Mouse (Mus musculus): ENCODE measurements around the gene Arhgef7. TPM values are rescaled to one million over a fixed set of nuclear protein-coding genes. Genes with fewer than 3 reads are reported as not detected.

Arhgef7 gene
- total RNA-seq (2021), result 10 to 100 TPM; 54.5 to 64.7 TPM
- long read RNA-seq, experiment 1, partial matches to known transcripts, result 4 of 15 reads
- long read RNA-seq, experiment 1, other reads (novel, unspliced or antisense), result 11 of 15 reads
- long read RNA-seq, experiment 2, full-length matches to known transcripts, result 1 of 17 reads
- long read RNA-seq, experiment 2, partial matches to known transcripts, result 3 of 17 reads
- long read RNA-seq, experiment 2, other reads (novel, unspliced or antisense), result 13 of 17 reads

GRCm38 (mm10) chr8:11727651-11728481 is at the start of gene Arhgef7:
Arhgef7 (plus strand) TSS chr8:11727721.
- intact Hi-C loops (cut with DNase I; ENCODE audit: low total_unique reads), result no loop called here

DNA sequence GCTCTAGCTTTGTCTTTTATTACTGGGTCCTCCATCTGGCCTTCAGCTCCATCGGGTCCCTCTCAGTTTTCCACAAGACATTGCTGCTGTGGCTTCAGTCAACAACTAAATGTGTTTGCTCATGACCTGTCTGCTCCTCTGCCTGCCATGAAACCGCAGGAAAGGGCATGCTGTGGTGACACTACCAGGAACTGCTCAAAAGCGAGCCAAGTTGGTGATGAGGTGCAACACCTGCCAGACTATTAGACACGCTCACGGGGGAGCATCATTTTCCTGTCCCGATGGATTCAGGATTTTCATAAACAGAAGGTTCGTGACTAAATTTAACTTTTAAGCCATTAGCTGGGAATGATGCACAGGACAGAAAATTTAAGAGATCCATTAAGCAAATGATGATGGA is 43.0 kb upstream of the Arhgef7 start:
- intact Hi-C loops (cut with DNase I; ENCODE audit: low total_unique reads), result no loop called here
- no peak for DNase-seq

More at GRCm38 (mm10) chr8:11727651-11728481, at the start of gene Arhgef7:
- DNase-seq, result peak; percentile 70

- intact Hi-C loops (cut with DNase I; ENCODE audit: low total_unique reads), result no loop called here
- DNase-seq, result no peak
Observed at GRCm38 (mm10) chr8:11687251-11687650, 40.3 kb upstream of the Arhgef7 start.

- DNase-seq, result peak; percentile 64
- intact Hi-C loops (cut with DNase I; ENCODE audit: low total_unique reads), result no loop called here
Observed at GRCm38 (mm10) chr8:11689945-11690344, 37.6 kb upstream of the Arhgef7 start.

- intact Hi-C loops (cut with DNase I; ENCODE audit: low total_unique reads), result no loop called here
Observed at GRCm38 (mm10) chr8:11691284-11691683, 36.2 kb upstream of the Arhgef7 start.

DNA sequence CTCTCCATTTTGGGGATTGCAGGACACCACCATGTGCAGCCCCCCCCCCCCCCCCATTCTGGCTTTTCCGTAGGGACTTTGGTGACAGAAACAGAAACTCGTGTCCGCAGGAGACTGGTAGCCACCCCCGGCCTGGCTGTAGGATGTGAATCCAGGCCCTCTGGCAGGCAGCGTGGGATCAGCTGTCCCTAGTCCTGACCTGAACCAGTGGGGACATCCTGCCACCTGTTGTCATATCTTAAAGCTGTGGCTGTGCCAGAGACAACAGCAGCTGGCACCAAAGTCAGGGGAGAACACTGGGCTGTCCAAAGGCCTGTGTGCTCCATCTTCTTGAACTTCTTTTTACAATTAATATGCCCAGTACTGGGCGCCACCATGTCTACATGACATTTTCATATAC is 35.8 kb upstream of the Arhgef7 start:
- intact Hi-C loops (cut with DNase I; ENCODE audit: low total_unique reads), result no loop called here
- DNase-seq, result peak; percentile 79

More at GRCm38 (mm10) chr8:11691284-11691683, 36.2 kb upstream of the Arhgef7 start:
- DNase-seq, result no peak

DNA sequence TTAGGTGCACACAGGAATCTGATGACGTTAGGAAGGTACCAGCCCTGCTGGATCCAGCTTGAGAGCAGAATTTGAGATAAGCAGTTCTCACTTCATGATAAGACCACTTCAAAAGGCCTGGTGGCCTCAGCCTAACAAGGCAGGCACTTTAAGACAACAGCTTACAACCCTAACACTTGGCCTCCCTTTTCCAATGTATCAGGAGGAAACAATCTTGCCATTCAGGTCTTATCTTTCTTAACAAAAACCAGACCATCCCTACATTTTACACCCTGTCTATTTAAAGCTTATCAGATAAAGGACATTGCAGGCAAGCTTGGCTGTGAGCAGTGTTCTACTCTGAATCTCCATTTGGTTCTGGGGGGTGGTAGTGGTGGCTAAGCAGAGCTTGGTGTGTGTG is 35.1 kb upstream of the Arhgef7 start:
- DNase-seq, result no peak
- intact Hi-C loops (cut with DNase I; ENCODE audit: low total_unique reads), result no loop called here

- no peak for DNase-seq
- intact Hi-C loops (cut with DNase I; ENCODE audit: low total_unique reads), result no loop called here
Observed at GRCm38 (mm10) chr8:11693972-11694371, 33.5 kb upstream of the Arhgef7 start.

DNA sequence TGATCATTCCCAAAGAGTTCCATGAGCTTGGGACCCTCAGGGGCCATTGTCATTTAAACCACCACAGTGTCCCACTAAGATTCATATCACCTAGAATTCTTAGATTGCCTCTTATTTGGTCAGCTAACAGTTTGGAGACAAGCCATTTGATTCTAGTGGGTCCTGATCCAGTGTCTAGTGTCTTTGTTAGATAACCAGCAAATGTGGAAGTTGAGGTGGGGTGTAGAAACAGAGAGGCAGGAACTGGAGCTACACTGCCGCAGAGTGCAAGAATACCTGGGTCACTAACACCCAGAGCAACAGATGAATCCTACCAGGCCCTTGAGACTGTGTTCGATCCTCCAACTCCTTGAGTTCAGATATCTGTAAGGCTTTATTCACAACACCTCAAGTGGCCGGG is 31.3 kb upstream of the Arhgef7 start:
- intact Hi-C loops (cut with DNase I; ENCODE audit: low total_unique reads), result no loop called here
- DNase-seq, result no peak

GRCm38 (mm10) chr8:11697467-11697866 is 30.1 kb upstream of the Arhgef7 start:
- DNase-seq, result no peak
- intact Hi-C loops (cut with DNase I; ENCODE audit: low total_unique reads), result no loop called here

DNA sequence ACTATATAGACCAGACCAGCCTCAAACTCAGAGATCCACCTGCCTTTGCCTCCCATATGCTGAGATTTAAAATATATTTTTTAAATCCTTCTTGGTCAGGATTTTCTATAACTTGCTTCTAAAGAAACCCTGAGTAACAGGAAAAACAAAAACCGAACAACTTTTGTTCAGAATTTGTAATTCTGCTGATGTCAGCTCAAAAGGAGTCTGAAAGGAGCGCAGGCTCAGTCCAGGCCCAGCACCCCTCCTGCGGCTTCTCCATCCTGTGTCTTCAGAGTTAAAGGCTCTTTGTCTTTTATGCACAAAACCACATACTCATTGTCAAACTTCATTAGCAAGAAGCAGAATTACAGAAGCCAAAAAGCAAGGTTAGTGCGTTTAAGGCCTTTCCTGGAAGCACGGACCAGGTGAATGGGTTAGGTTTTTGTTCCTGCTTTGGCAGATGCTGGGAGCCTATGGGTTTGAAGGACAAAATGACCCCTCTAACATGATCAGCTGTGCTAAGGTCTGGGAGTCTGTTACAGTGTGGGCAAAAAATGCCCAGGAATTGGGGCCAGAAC is 28.0 kb upstream of the Arhgef7 start:
- DNase-seq, result no peak
- intact Hi-C loops (cut with DNase I; ENCODE audit: low total_unique reads), result loop anchor here (5.0 kb wide), 2 partner anchors 67 to 152 kb away; no protein-coding TSS in a partner anchor

- intact Hi-C loops (cut with DNase I; ENCODE audit: low total_unique reads), result loop anchor here (5.0 kb wide), 2 partner anchors 68 to 153 kb away; no protein-coding TSS in a partner anchor
- DNase-seq, result peak; percentile 82
Observed at GRCm38 (mm10) chr8:11700060-11701032, 27.2 kb upstream of the Arhgef7 start.

DNA sequence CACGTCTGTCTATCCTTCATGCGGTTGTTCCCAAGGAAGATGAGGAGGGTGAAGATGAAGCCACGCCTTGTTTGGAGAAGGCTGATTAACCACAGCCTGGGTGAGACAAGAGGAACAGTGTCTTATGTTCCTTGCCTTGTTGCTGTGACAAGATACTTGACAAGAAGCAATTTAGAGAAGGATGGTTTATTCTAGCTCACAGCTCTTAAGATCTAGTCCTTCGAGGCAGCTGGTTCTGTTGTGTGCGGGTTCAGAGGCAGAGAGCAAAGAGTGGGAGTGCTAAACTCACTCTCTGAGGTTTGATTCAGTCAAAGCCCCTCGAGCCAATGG is 26.5 kb upstream of the Arhgef7 start, which contains the start of gene 1700016D06Rik:
TSS of gene 1700016D06Rik (minus strand) at position 31 of the 330 bp plus-strand sequence.
- no peak for DNase-seq
- intact Hi-C loops (cut with DNase I; ENCODE audit: low total_unique reads), result loop anchor here (5.0 kb wide), 2 partner anchors 69 to 154 kb away; no protein-coding TSS in a partner anchor

- intact Hi-C loops (cut with DNase I; ENCODE audit: low total_unique reads), result loop anchor here (5.0 kb wide), 2 partner anchors 69 to 154 kb away; no protein-coding TSS in a partner anchor
- no peak for DNase-seq
Observed at GRCm38 (mm10) chr8:11701428-11701827, 26.1 kb upstream of the Arhgef7 start.

GRCm38 (mm10) chr8:11703789-11704188 is 23.7 kb upstream of the Arhgef7 start:
- intact Hi-C loops (cut with DNase I; ENCODE audit: low total_unique reads), result loop anchor here (5.0 kb wide), 2 partner anchors 71 to 156 kb away; no protein-coding TSS in a partner anchor

GRCm38 (mm10) chr8:11704716-11705420 is 22.7 kb upstream of the Arhgef7 start:
- intact Hi-C loops (cut with DNase I; ENCODE audit: low total_unique reads), result loop anchor here (5.0 kb wide), 2 partner anchors 73 to 158 kb away; no protein-coding TSS in a partner anchor
- no peak for DNase-seq

More at GRCm38 (mm10) chr8:11703789-11704188, 23.7 kb upstream of the Arhgef7 start:
- no peak for DNase-seq

- intact Hi-C loops (cut with DNase I; ENCODE audit: low total_unique reads), result no loop called here
- DNase-seq, result peak; percentile 55
Observed at GRCm38 (mm10) chr8:11705818-11706217, 21.7 kb upstream of the Arhgef7 start.

DNA sequence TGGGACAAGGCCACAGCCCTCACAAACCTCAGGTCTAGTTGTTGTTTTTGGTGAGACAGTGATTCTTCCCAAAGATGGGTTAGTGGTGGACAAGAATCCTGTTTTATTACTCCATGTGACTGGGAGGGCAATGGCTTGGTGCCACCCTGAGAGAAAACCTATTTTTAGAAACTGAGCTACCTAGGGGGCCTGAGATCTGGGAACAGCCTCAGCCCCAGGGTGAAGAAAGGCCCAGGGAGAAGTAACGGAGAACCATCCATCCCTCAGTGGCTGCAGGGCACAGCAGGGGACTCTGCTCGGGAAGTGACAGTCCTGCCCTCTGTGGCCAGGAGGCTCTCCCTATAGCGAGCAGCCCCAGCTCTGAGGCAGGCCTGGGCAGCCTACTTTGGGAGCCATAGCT is 19.8 kb upstream of the Arhgef7 start:
- intact Hi-C loops (cut with DNase I; ENCODE audit: low total_unique reads), result no loop called here

More for the DNA sequence above, 19.8 kb upstream of the Arhgef7 start:
- no peak for DNase-seq
